25 mouse cellular contexts compared by ENCODE assay signal in genomic region chr4:102443533-102443932, GRCm38 (mm10).
DNase-seq lines count a peak whose midpoint lies in the region; ATAC-seq and TF ChIP-seq lines count a peak whose summit lies in the region.
"Had no signal": no experiment of that assay in that cellular context is flagged by ENCODE, and none has a peak within 500 bp of the region (broad histone marks: within the 10 kb centered on the region; RNA-seq: fewer than 3 reads in every experiment).

No protein-coding gene starts in this region.

- H3K4me3 ChIP-seq in forebrain, embryonic 10.5 days: no peak overlapping the region
- H3K4me3 ChIP-seq in forebrain, embryonic 16.5 days (replicated peaks; ENCODE audit: low read length): no peak overlapping the region
- H3K4me3 ChIP-seq in heart, adult 2 months: no peak overlapping the region
- H3K4me3 ChIP-seq in hindbrain, embryonic 10.5 days: no peak overlapping the region
- H3K4me3 ChIP-seq: embryonic facial prominence, embryonic 13.5 days; heart, embryonic 13.5 days; hindbrain, embryonic 15.5 days; limb, embryonic 13.5 days; lung, embryonic 15.5 days; midbrain, embryonic 10.5 days; midbrain, embryonic 15.5 days had no signal

- no peaks in the 10 kb centered on the region for H3K27me3 ChIP-seq in forebrain, embryonic 10.5 days (ENCODE audit: poor library complexity, severe bottlenecking)
- no peaks in the 10 kb centered on the region for H3K27me3 ChIP-seq in forebrain, embryonic 16.5 days (replicated peaks; ENCODE audit: control insufficient read depth, insufficient read depth, low read length)
- H3K27me3 ChIP-seq in heart, adult 2 months (ENCODE audit: control insufficient read depth, insufficient read depth, low read length): no peaks in the 10 kb centered on the region
- H3K27me3 ChIP-seq in hindbrain, embryonic 10.5 days (ENCODE audit: insufficient read depth, poor library complexity, severe bottlenecking): no peaks in the 10 kb centered on the region
- H3K27me3 ChIP-seq: CH12.LX; embryonic facial prominence, embryonic 13.5 days; heart, embryonic 13.5 days; hindbrain, embryonic 15.5 days; limb, embryonic 13.5 days; lung, embryonic 15.5 days; midbrain, embryonic 15.5 days had no signal

- no peaks in the 10 kb centered on the region for H3K79me2 ChIP-seq in heart, adult 2 months (replicated peaks; ENCODE audit: control insufficient read depth, insufficient read depth, low read length)

- H3K27ac ChIP-seq in forebrain, embryonic 10.5 days: peak overlapping the region; percentile 63; the same call in 1 of the 2 replicates
- no peak overlapping the region for H3K27ac ChIP-seq in forebrain, embryonic 16.5 days (ENCODE audit: low read length)
- peak overlapping the region; percentile 5; the same call in 1 of the 2 replicates for H3K27ac ChIP-seq in heart, adult 2 months
- no peak overlapping the region for H3K27ac ChIP-seq in hindbrain, embryonic 10.5 days
- H3K27ac ChIP-seq: embryonic facial prominence, embryonic 13.5 days; hindbrain, embryonic 15.5 days; limb, embryonic 13.5 days; lung, embryonic 15.5 days; midbrain, embryonic 10.5 days; midbrain, embryonic 15.5 days had no signal

- H3K4me1 ChIP-seq in forebrain, embryonic 10.5 days: peaks cover 29% of the 10 kb centered on the region
- peaks cover 10% of the 10 kb centered on the region for H3K4me1 ChIP-seq in forebrain, embryonic 16.5 days (replicated peaks; ENCODE audit: control insufficient read depth, insufficient read depth, low read length)
- peaks cover 1% of the 10 kb centered on the region; the same call in 1 of the 2 replicates for H3K4me1 ChIP-seq in heart, adult 2 months (ENCODE audit: control insufficient read depth, insufficient read depth, low read length)
- peaks cover 6% of the 10 kb centered on the region; the same call in 1 of the 2 replicates for H3K4me1 ChIP-seq in hindbrain, embryonic 10.5 days (replicated peaks)
- H3K4me1 ChIP-seq: midbrain, embryonic 10.5 days had no signal

- no peak for DNase-seq in forebrain, embryonic 10.5 days (ENCODE audit: extremely low spot score, low spot score)
- DNase-seq in heart, adult 2 months: no peak
- no peak for DNase-seq in heart, postnatal 25 days (ENCODE audit: low spot score)
- peak; percentile 18 for DNase-seq in retina, embryonic 14.5 days (ENCODE audit: low spot score)
- no peak for DNase-seq in retina, postnatal 1 day
- DNase-seq in hindbrain, embryonic 10.5 days (ENCODE audit: low spot score): no peak
- DNase-seq: adrenal gland, adult 8-10 months; cerebellum, adult 11 months; cerebellum, adult 9-10 months; cerebellum, postnatal 36 days; gastrocnemius, postnatal 25 days; heart, adult 11 months; kidney, adult 11 months; kidney, postnatal 25 days had no signal

- WGBS in forebrain, embryonic 10.5 days: 65% methylated on average over 5 of the region's 5 CpGs
- WGBS in forebrain, embryonic 16.5 days: 33% methylated on average over 5 of the region's 5 CpGs
- 38% methylated on average over 5 of the region's 5 CpGs for WGBS in heart, adult 2 months
- 75% methylated on average over 5 of the region's 5 CpGs for WGBS in hindbrain, embryonic 10.5 days

- intact Hi-C loops in heart, adult 2 months (cut with DNase I): no loop called here
- intact Hi-C loops in heart, postnatal 25 days (cut with DNase I): loop anchor here (10.0 kb wide), 1 partner anchor 189 kb away; no protein-coding TSS in a partner anchor

- no peak for TF ChIP-seq CTCF in heart, adult 2 months (IDR thresholded peaks at IDR 0.05)

- no peaks in the 10 kb centered on the region for H3K36me3 ChIP-seq in forebrain, embryonic 10.5 days (replicated peaks)
- no peaks in the 10 kb centered on the region for H3K36me3 ChIP-seq in forebrain, embryonic 16.5 days (ENCODE audit: control insufficient read depth, insufficient read depth)
- H3K36me3 ChIP-seq in heart, adult 2 months (ENCODE audit: control insufficient read depth, insufficient read depth, low read length): no peaks in the 10 kb centered on the region
- H3K36me3 ChIP-seq in hindbrain, embryonic 10.5 days: no peaks in the 10 kb centered on the region
- H3K36me3 ChIP-seq: embryonic facial prominence, embryonic 13.5 days; heart, embryonic 13.5 days; hindbrain, embryonic 15.5 days; limb, embryonic 13.5 days; lung, embryonic 15.5 days; midbrain, embryonic 10.5 days; midbrain, embryonic 15.5 days had no signal

- no peaks in the 10 kb centered on the region for H3K9me3 ChIP-seq in forebrain, embryonic 10.5 days
- no peaks in the 10 kb centered on the region for H3K9me3 ChIP-seq in forebrain, embryonic 16.5 days (ENCODE audit: control insufficient read depth, low read length)
- no peaks in the 10 kb centered on the region for H3K9me3 ChIP-seq in hindbrain, embryonic 10.5 days
- H3K9me3 ChIP-seq: embryonic facial prominence, embryonic 13.5 days; heart, embryonic 13.5 days; hindbrain, embryonic 15.5 days; limb, embryonic 13.5 days; lung, embryonic 15.5 days; midbrain, embryonic 10.5 days; midbrain, embryonic 15.5 days had no signal

- no peak; the same call in 1 of the 2 replicates for ATAC-seq in forebrain, embryonic 16.5 days
- ATAC-seq: inflammation-experienced regulatory T-cells, adult 6 months; midbrain, embryonic 15.5 days had no signal

- TF ChIP-seq POLR2A in heart, adult 2 months (IDR thresholded peaks at IDR 0.05; ENCODE audit: insufficient read depth, low read depth, low read length): no peak

- no peak for TF ChIP-seq EP300 in heart, adult 2 months (IDR thresholded peaks at IDR 0.05; ENCODE audit: insufficient read depth, low read depth, low read length)

- H3K4me2 ChIP-seq in forebrain, embryonic 16.5 days (ENCODE audit: low read length): no peak overlapping the region
- H3K4me2 ChIP-seq: embryonic facial prominence, embryonic 13.5 days; heart, embryonic 13.5 days; hindbrain, embryonic 15.5 days; limb, embryonic 13.5 days; liver, embryonic 11.5 days; lung, embryonic 15.5 days; midbrain, embryonic 15.5 days had no signal

- H3K9ac ChIP-seq in forebrain, embryonic 16.5 days (replicated peaks; ENCODE audit: low read depth, low read length): no peak overlapping the region
- no peak overlapping the region for H3K9ac ChIP-seq in heart, adult 2 months (ENCODE audit: low read depth, low read length)
- H3K9ac ChIP-seq: embryonic facial prominence, embryonic 13.5 days; heart, embryonic 13.5 days; hindbrain, embryonic 15.5 days; limb, embryonic 13.5 days; lung, embryonic 15.5 days; midbrain, embryonic 15.5 days had no signal

Comparison
In these comparisons a context has a peak if more than half of its experiments do, and no peak if none do; other contexts are left out.
1. H3K27ac ChIP-seq: peak in forebrain, embryonic 10.5 days (single experiment) and heart, adult 2 months (single experiment); none in forebrain, embryonic 16.5 days (single experiment) and hindbrain, embryonic 10.5 days (single experiment).